Mouse (Mus musculus) ES-E14 (cell line): ENCODE data around the gene Zbtb25.

Experiments
- CHD2 ChIP-seq: IDR thresholded peaks from 2 replicates; pipeline ENCODE4 v1.6.1; 2014; ENCODE audit warnings: mild to moderate bottlenecking, low read depth, low read length, inconsistent platforms
- ZC3H11A ChIP-seq: IDR thresholded peaks from 2 replicates; pipeline ENCODE4 v1.6.1; 2012; ENCODE audit warnings: low read depth, mild to moderate bottlenecking, inconsistent platforms, low read length, borderline replicate concordance

GRCm38 (mm10) chr12:76415383-76416010, 46.1 kb upstream of the Zbtb25 start:
- TF ChIP-seq ZC3H11A (no peak), CHD2 (no peak)
